Mouse (Mus musculus): ENCODE data around the gene Efna1.

GRCm38 (mm10) chr3:89280606-89281511 is at the start of gene Efna1:
- TF ChIP-seq CEBPB (IDR thresholded peaks at IDR 0.05; ENCODE audit: low read depth) (no peak), CTCF (IDR thresholded peaks at IDR 0.05; ENCODE audit: control insufficient read depth, insufficient read depth, insufficient read length) (no peak), MAX (IDR thresholded peaks at IDR 0.05) (no peak), USF1 (IDR thresholded peaks at IDR 0.05; ENCODE audit: low read depth) (no peak)
